Mouse (Mus musculus) forebrain, embryonic 11.5 days (tissue): ENCODE measurements around the gene Gramd1c. TPM values are rescaled to one million over a fixed set of nuclear protein-coding genes. Genes with fewer than 3 reads are reported as not detected.

ENCODE experiments used
- ATAC-seq: fragments of 200-750 bp; cut with Nextera tagmentation; replicated peaks from 2 replicates; pipeline ENCODE4 v1.8.0; 2017; ENCODE audit warnings: moderate TSS enrichment; ENCODE audit not compliant: low FRiP score
- DNase-seq: peaks from one replicate; pipeline ENCODE4 v3.0.0-alpha.2; 2017; ENCODE audit warnings: low spot score
- H3K27ac ChIP-seq: fragments of 300-500 bp; sonication (generic); 2 replicates; pipeline ENCODE4 v1.5.1; 2014; ENCODE audit warnings: low read depth, low read length
- H3K27me3 ChIP-seq: fragments of 300-500 bp; sonication (generic); 2 replicates; pipeline ENCODE4 v1.6.1; 2014; ENCODE audit warnings: mild to moderate bottlenecking, low read length, mixed read lengths; ENCODE audit not compliant: control insufficient read depth, insufficient read depth
- H3K36me3 ChIP-seq: fragments of 300-500 bp; sonication (generic); 2 replicates; pipeline ENCODE4 v1.6.1; 2014; ENCODE audit warnings: mild to moderate bottlenecking, low read length, moderate library complexity, mixed read lengths; ENCODE audit not compliant: control insufficient read depth, insufficient read depth
- H3K4me1 ChIP-seq: fragments of 300-500 bp; sonication (generic); replicated peaks from 2 replicates; pipeline ENCODE4 v1.6.1; 2014; ENCODE audit warnings: low read length, mixed read lengths; ENCODE audit not compliant: control insufficient read depth, insufficient read depth
- H3K4me2 ChIP-seq: fragments of 300-500 bp; sonication (generic); 2 replicates; pipeline ENCODE4 v1.6.1; 2014; ENCODE audit warnings: low read depth, mild to moderate bottlenecking, low read length, moderate library complexity, mixed read lengths; ENCODE audit not compliant: severe bottlenecking
- H3K4me3 ChIP-seq: fragments of 300-500 bp; sonication (generic); 2 replicates; pipeline ENCODE4 v1.5.1; 2014; ENCODE audit warnings: low read depth, low read length
- H3K9ac ChIP-seq: fragments of 300-500 bp; sonication (generic); 2 replicates; pipeline ENCODE4 v1.6.1; 2014; ENCODE audit warnings: low read length
- H3K9me3 ChIP-seq: fragments of 300-500 bp; sonication (generic); 2 replicates; pipeline ENCODE4 v1.6.1; 2016; ENCODE audit warnings: low read length, mixed read lengths; ENCODE audit not compliant: control insufficient read depth
- WGBS: fragments of 180-500 bp; shearing (Covaris S2); extraction: QIAGEN DNeasy Blood & Tissue Kit; methylation state at CpG from one replicate; pipeline ENCODE4 v1.1.7; 2014; 5-methylcytosine and 5-hydroxymethylcytosine counted together
- polyA plus RNA-seq: library from polyadenylated mRNA; unstranded; fragments of >200 nt; fragmentation: Nextera tagmentation; extraction: Ambion mirVana; gene quantifications from 2 replicates; pipeline ENCODE4 v1.2.1, GENCODE M21; 2014

Gramd1c gene
- polyA plus RNA-seq = 3.1 and 3.5 TPM in 2 replicates

DNA sequence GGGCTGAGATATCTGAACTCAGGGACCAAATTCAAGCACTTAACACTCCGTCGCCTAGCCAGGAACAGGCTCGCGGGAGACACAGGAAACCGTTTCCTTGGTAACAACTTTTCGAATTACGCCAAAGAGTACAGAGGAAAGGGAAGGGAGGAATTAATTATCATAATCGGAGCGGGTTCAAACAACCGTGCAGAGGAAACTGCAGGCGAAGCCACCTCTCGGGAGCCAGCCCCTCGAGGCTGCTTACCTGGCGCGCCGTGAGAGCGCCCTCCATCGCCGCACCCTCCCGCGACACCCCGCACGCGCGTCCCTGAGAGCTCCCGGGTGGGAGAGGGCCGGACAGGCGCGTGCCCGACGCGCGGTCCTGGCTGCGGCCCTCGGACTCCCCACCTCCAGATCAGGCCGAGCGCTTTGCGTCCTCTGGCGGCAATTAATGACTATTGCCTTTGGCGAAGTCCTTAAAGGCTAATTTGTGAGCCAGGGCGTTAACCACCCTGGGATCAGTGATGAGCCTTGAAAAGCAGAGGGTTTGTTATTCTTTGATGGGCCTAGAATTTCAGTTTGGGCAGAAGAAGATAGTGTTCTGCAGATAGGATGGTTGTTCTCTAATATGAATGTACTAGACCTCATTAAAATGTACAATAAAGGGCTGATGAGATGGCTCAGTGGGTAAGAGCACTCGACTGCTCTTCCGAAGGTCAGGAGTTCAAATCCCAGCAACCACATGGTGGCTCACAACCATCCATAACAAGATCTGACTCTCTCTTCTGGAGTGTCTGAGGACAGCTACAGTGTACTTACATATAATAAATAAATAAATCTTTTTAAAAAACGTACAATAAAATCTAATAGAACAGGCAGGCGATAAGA is at the start of gene Gramd1c:
Gramd1c (minus strand) TSS at position 321 of the 870 bp plus-strand sequence.
- Histone ChIP-seq H3K4me2 (peak within 1 kb of the TSS; percentile 57), H3K4me1 (0 out of 2 replicates have a peak, but pooled peaks cover 2% of the 10 kb centered on the region), H3K9ac (peak within 1 kb of the TSS; percentile 66), H3K9me3 (no peaks in the 10 kb centered on the region), H3K27ac (no peak within 1 kb of the TSS), H3K4me3 (peak within 1 kb of the TSS; percentile 48), H3K27me3 (no peaks in the 10 kb centered on the region), H3K36me3 (no peaks in the 10 kb centered on the region)
- 7% methylated on average over 45 of the region's 45 CpGs for WGBS
- ATAC-seq (peak; percentile 90), DNase-seq (peak; percentile 88)

DNA sequence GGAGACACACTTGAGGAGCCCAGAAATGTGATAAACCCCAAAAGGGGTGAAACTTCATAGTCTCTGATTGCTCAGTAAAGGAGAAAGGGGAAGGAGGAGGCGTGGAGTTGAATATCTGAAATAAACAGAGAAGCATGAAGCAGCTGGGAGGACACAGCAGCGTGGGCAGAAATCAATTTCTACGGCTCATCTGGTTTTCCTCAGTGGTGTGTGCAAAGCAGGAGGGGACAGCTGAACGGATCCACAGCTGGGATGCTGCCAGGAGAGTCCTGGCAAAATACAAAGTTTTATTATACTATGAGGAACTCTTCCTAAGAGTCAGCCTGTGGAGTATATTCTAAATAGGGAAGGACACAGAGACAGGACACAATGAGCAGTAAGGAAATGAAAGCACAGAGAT is 45.9 kb upstream of the Gramd1c start:
- no peaks in the 10 kb centered on the region for H3K27me3 ChIP-seq
- DNase-seq (no peak), ATAC-seq (no peak)
- no peaks in the 10 kb centered on the region for H3K4me1 ChIP-seq
- no peak overlapping the region for H3K4me2 ChIP-seq
- no peaks in the 10 kb centered on the region for H3K9me3 ChIP-seq
- H3K9ac ChIP-seq = no peak overlapping the region
- WGBS = 91% methylated on average over 4 of the region's 4 CpGs
- H3K27ac ChIP-seq = no peak overlapping the region
- no peak overlapping the region for H3K4me3 ChIP-seq
- H3K36me3 ChIP-seq = peaks cover 6% of the 10 kb centered on the region; the same call in 1 of the 2 replicates

DNA sequence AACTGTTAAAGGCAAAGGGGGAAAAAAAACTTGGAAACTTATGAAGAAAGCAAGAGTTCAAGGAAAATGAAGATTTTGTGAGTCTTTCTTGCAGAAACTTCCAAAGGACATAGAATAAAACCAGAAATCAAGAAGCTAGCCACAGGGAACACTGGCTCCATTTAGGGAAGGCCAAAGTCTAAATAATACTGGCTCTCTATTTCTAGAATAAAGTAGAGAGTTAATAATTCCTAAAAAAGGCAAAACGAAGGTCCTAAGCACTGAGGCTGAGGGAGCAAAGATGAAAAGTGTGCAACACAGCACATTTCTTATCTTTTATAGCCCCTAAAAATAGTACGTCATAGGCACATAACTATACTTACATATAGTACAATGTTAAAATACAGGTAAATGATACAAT is 42.1 kb upstream of the Gramd1c start:
- no peaks in the 10 kb centered on the region for H3K9me3 ChIP-seq
- 94% methylated on average over 2 of the region's 2 CpGs for WGBS
- H3K27me3 ChIP-seq = no peaks in the 10 kb centered on the region
- H3K4me1 ChIP-seq = no peaks in the 10 kb centered on the region
- no peak overlapping the region for H3K9ac ChIP-seq
- H3K4me2 ChIP-seq = no peak overlapping the region
- DNase-seq (no peak), ATAC-seq (no peak)
- no peak overlapping the region for H3K4me3 ChIP-seq
- H3K36me3 ChIP-seq = peaks cover 6% of the 10 kb centered on the region; the same call in 1 of the 2 replicates
- H3K27ac ChIP-seq = no peak overlapping the region

DNA sequence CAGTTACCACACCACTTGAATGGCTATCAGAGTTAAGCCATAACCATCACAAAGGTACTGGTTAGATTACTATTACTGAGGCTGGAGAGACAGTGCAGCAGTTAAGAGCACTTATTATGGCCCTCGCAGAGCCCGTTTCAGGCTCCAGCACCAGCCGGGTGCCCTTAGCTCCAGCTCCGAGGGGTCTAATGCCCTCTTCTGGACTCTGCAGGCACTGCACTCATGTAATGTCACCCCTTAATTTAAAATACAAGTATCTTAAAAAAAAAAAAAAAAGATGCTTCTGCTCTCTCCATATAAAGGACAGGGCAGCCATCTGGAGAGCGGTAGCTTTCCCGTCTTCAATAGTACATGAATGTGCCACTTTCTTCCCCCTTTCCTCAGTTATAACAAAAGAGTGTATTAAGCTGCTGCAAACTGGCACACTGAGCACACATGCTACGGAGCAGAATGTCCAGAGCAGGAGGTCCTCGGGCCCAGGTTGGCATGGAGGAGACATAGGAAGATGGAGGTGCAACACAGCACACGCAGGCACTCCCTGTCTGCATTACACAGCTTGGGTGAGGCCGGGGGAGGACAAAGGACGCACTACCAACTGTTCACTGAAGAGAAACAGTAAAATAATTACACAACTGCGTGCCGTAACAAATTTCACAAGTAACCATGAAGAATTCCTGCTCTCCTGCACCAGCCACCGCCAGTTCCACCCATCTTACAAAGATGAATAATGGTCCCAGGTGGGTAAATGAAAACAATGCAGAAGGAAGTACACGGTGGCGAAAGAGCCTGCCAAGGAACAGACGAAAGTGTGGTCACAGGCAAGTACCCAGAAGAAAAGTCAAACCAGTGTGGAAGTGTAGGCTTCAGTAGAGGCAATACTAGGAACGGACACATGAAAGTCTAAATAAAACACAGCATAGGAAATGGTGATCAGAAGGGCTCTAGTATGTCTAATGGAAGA is 40.9 kb upstream of the Gramd1c start:
- H3K4me3 ChIP-seq = no peak overlapping the region
- no peaks in the 10 kb centered on the region for H3K4me1 ChIP-seq
- WGBS = 89% methylated on average over 18 of the region's 18 CpGs
- H3K9me3 ChIP-seq = no peaks in the 10 kb centered on the region
- H3K9ac ChIP-seq = no peak overlapping the region
- no peak overlapping the region for H3K27ac ChIP-seq
- DNase-seq (no peak), ATAC-seq (no peak)
- peaks cover 6% of the 10 kb centered on the region; the same call in 1 of the 2 replicates for H3K36me3 ChIP-seq
- H3K4me2 ChIP-seq = no peak overlapping the region
- H3K27me3 ChIP-seq = no peaks in the 10 kb centered on the region

DNA sequence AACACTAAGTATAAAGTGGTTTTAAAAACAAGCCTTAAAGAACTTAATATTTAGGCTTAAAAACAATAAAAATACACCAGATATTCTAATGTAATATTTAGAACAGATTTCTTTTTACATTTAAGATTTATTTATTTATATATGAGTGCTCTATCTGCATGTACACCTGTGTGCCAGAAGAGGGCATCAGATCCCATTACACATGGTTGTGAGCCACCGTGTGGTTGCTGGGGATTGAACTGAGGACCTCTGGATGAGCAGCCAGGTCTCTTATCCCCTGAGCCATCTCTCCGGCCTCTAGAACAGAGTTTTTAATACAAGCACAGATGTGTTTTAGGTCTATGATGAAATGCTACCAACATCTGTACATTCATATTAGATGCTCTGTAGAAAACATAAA is 39.8 kb upstream of the Gramd1c start:
- no peak overlapping the region for H3K27ac ChIP-seq
- H3K9ac ChIP-seq = no peak overlapping the region
- peaks cover 8% of the 10 kb centered on the region; the same call in 1 of the 2 replicates for H3K36me3 ChIP-seq

DNA sequence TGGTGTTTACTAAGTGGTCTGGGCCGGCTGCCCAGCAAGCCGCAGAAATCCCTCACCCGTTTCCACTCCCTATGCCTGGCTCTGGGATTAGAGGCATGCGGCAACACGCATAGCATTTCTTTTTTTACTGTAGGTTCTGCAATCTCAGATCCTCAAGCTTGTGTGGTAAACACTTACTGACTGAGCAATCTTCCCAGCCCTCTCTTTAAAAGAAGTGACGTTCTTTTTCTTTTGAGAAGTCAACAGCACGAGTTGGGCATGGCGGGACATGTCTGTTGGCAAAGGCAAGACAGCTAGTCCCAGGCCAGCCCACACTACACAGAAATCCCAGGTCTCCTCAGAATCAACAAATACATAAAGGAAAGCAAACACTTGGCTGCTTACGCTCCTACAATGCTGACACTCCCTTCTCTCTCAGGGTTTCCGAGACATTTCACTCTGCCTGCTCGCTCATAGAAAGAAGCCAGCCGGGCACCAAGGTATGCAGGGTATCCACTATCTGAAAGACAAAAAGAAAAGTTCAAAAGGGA is 38.1 kb upstream of the Gramd1c start:
- no peak overlapping the region for H3K9ac ChIP-seq
- H3K36me3 ChIP-seq = peaks cover 8% of the 10 kb centered on the region; the same call in 1 of the 2 replicates
- no peak overlapping the region for H3K4me2 ChIP-seq
- no peak for DNase-seq
- no peak for ATAC-seq
- no peaks in the 10 kb centered on the region for H3K4me1 ChIP-seq
- H3K27ac ChIP-seq = no peak overlapping the region
- H3K27me3 ChIP-seq = no peaks in the 10 kb centered on the region
- H3K9me3 ChIP-seq = no peaks in the 10 kb centered on the region
- no peak overlapping the region for H3K4me3 ChIP-seq
- 93% methylated on average over 12 of the region's 12 CpGs for WGBS

More for the DNA sequence above, 39.8 kb upstream of the Gramd1c start:
- H3K4me1 ChIP-seq = no peaks in the 10 kb centered on the region
- no peak overlapping the region for H3K4me2 ChIP-seq
- H3K27me3 ChIP-seq = no peaks in the 10 kb centered on the region
- WGBS = 91% methylated on average over 2 of the region's 2 CpGs
- H3K4me3 ChIP-seq = no peak overlapping the region
- no peaks in the 10 kb centered on the region for H3K9me3 ChIP-seq
- ATAC-seq (no peak), DNase-seq (no peak)

GRCm38 (mm10) chr16:44099377-44099776 is 36.2 kb upstream of the Gramd1c start:
- Histone ChIP-seq H3K27ac (no peak overlapping the region), H3K9me3 (no peaks in the 10 kb centered on the region), H3K9ac (no peak overlapping the region), H3K36me3 (peaks cover 8% of the 10 kb centered on the region; the same call in 1 of the 2 replicates), H3K4me2 (no peak overlapping the region), H3K4me3 (no peak overlapping the region), H3K4me1 (no peaks in the 10 kb centered on the region), H3K27me3 (no peaks in the 10 kb centered on the region)
- WGBS = 92% methylated on average over 7 of the region's 7 CpGs
- no peak for DNase-seq
- no peak for ATAC-seq

- no peaks in the 10 kb centered on the region for H3K9me3 ChIP-seq
- no peaks in the 10 kb centered on the region for H3K4me1 ChIP-seq
- H3K4me3 ChIP-seq = no peak overlapping the region
- WGBS = 82% methylated on average over 2 of the region's 2 CpGs
- ATAC-seq (no peak), DNase-seq (no peak)
- no peak overlapping the region for H3K4me2 ChIP-seq
- H3K27me3 ChIP-seq = no peaks in the 10 kb centered on the region
- no peaks in the 10 kb centered on the region; the same call in 1 of the 2 replicates for H3K36me3 ChIP-seq
- no peak overlapping the region for H3K27ac ChIP-seq
- H3K9ac ChIP-seq = no peak overlapping the region
These were observed 24.5 kb upstream of the Gramd1c start for GRCm38 (mm10) chr16:44087650-44088049.
